Mouse (Mus musculus) bone marrow, adult 2 months (tissue): ENCODE results near the gene Socs2. TPM values are rescaled to one million over a fixed set of nuclear protein-coding genes. Genes with fewer than 3 reads are reported as not detected.

Experiments used
- H3K27ac ChIP-seq: fragments of 200-500 bp; 2 replicates; pipeline ENCODE4 v1.5.1; 2012; ENCODE audit warnings: low read depth, mild to moderate bottlenecking, control low read depth, inconsistent platforms, low read length; ENCODE audit not compliant: control insufficient read depth, poor library complexity, insufficient read depth
- H3K4me1 ChIP-seq: fragments of 200-500 bp; 2 replicates; pipeline ENCODE4 v1.6.1; 2011; ENCODE audit warnings: low read length; ENCODE audit not compliant: control insufficient read depth, insufficient read depth
- H3K4me3 ChIP-seq: fragments of 200-500 bp; replicated peaks from 2 replicates; pipeline ENCODE3; 2011; ENCODE audit warnings: mild to moderate bottlenecking, low read depth, low read length, control low read depth; ENCODE audit not compliant: control insufficient read depth
- CTCF ChIP-seq: fragments of 200-500 bp; IDR thresholded peaks from 2 replicates; pipeline ENCODE4 v1.5.1; 2011; ENCODE audit warnings: low read length, control low read depth; ENCODE audit not compliant: control insufficient read depth, insufficient read depth
- POLR2A ChIP-seq: fragments of 200-500 bp; IDR thresholded peaks from 2 replicates; pipeline ENCODE4 v1.6.1; 2011; ENCODE audit warnings: low read depth, mild to moderate bottlenecking, control low read depth, low read length, borderline replicate concordance; ENCODE audit not compliant: control insufficient read depth
- WGBS: fragments of 180-500 bp; shearing (Covaris S2); methylation state at CpG from one replicate; pipeline ENCODE4 v1.1.7; 2018; 5-methylcytosine and 5-hydroxymethylcytosine counted together
- polyA plus RNA-seq: library from polyadenylated mRNA; stranded (reverse); fragments of >200 nt; gene quantifications from 2 replicates; pipeline ENCODE4 v1.2.4, GENCODE M21; 2011; ENCODE audit warnings: low replicate concordance; ENCODE audit not compliant: missing spikeins, insufficient read depth, insufficient read length

Gene Socs2
- polyA plus RNA-seq, 1 experiment = 22.7 TPM

GRCm38 (mm10) chr10:95453282-95453681 is 36.3 kb upstream of the Socs2 start:
- TF ChIP-seq CTCF = no peak
- TF ChIP-seq POLR2A = no peak
- no peak overlapping the region for H3K27ac ChIP-seq
- H3K4me3 ChIP-seq = no peak overlapping the region
- 76% methylated on average over 5 of the region's 5 CpGs for WGBS
- H3K4me1 ChIP-seq = no peaks in the 10 kb centered on the region

- 47% methylated on average over 6 of the region's 6 CpGs for WGBS
- no peak overlapping the region for H3K27ac ChIP-seq
- no peak overlapping the region for H3K4me3 ChIP-seq
- H3K4me1 ChIP-seq = no peaks in the 10 kb centered on the region
- TF ChIP-seq POLR2A (no peak), CTCF (no peak)
Measured at GRCm38 (mm10) chr10:95449033-95449432, 32.1 kb upstream of the Socs2 start.

GRCm38 (mm10) chr10:95447954-95448353 is 31.0 kb upstream of the Socs2 start:
- TF ChIP-seq POLR2A (no peak), CTCF (no peak)
- H3K27ac ChIP-seq = no peak overlapping the region
- no peak overlapping the region for H3K4me3 ChIP-seq
- 73% methylated on average over 16 of the region's 16 CpGs for WGBS
- H3K4me1 ChIP-seq = no peaks in the 10 kb centered on the region

GRCm38 (mm10) chr10:95445104-95446056 is 28.4 kb upstream of the Socs2 start:
- no peaks in the 10 kb centered on the region for H3K4me1 ChIP-seq
- H3K4me3 ChIP-seq = no peak overlapping the region
- WGBS = 75% methylated on average over 18 of the region's 18 CpGs
- no peak for TF ChIP-seq POLR2A
- H3K27ac ChIP-seq = no peak overlapping the region

- Histone ChIP-seq H3K4me1 (no peaks in the 10 kb centered on the region), H3K4me3 (no peak overlapping the region), H3K27ac (no peak overlapping the region)
- WGBS = 45% methylated on average over 4 of the region's 4 CpGs
- TF ChIP-seq POLR2A (no peak), CTCF (no peak)
Measured at GRCm38 (mm10) chr10:95442334-95442733, 25.4 kb upstream of the Socs2 start.

GRCm38 (mm10) chr10:95440566-95440965 is 23.6 kb upstream of the Socs2 start:
- 55% methylated on average over 2 of the region's 2 CpGs for WGBS
- Histone ChIP-seq H3K4me3 (no peak overlapping the region), H3K4me1 (no peaks in the 10 kb centered on the region), H3K27ac (no peak overlapping the region)
- TF ChIP-seq POLR2A = no peak
- peak; percentile 37; the same call in 1 of the 2 replicates for TF ChIP-seq CTCF

- Histone ChIP-seq H3K27ac (no peak overlapping the region), H3K4me3 (no peak overlapping the region), H3K4me1 (no peaks in the 10 kb centered on the region)
- 70% methylated on average over 10 of the region's 10 CpGs for whole genome bisulfite sequencing
- TF ChIP-seq CTCF (no peak), POLR2A (no peak)
Measured at GRCm38 (mm10) chr10:95439718-95440339, 22.8 kb upstream of the Socs2 start.

- TF ChIP-seq POLR2A (no peak), CTCF (no peak)
- no peak overlapping the region for H3K4me3 ChIP-seq
- H3K4me1 ChIP-seq = no peaks in the 10 kb centered on the region
- no peak overlapping the region for H3K27ac ChIP-seq
- 79% methylated on average over 11 of the region's 11 CpGs for WGBS
Measured at GRCm38 (mm10) chr10:95438941-95439340, 22.0 kb upstream of the Socs2 start.

GRCm38 (mm10) chr10:95430271-95430670 is 13.3 kb upstream of the Socs2 start:
- WGBS = 87% methylated on average over 10 of the region's 10 CpGs
- TF ChIP-seq POLR2A (no peak), CTCF (no peak)
- no peak overlapping the region for H3K4me3 ChIP-seq
- no peak overlapping the region for H3K27ac ChIP-seq
- H3K4me1 ChIP-seq = peaks cover 1% of the 10 kb centered on the region; the same call in 1 of the 2 replicates
